Mouse (Mus musculus) lung, embryonic 16.5 days (tissue): ENCODE results near the gene Gm5737. TPM values are rescaled to one million over a fixed set of nuclear protein-coding genes. Genes with fewer than 3 reads are reported as not detected.
A peak's percentile ranks its signal among the peaks of the same experiment; 100 is the strongest.

Experiments
- ATAC-seq: fragments of 200-750 bp; cut with Nextera tagmentation; 2 replicates; pipeline ENCODE4 v1.8.0; 2017; ENCODE audit warnings: low read depth, mild to moderate bottlenecking, moderate library complexity
- H3K27ac ChIP-seq: fragments of 300-500 bp; sonication (generic); 2 replicates; pipeline ENCODE4 v1.5.1; 2014; ENCODE audit warnings: mild to moderate bottlenecking, control low read depth, low read length
- H3K27me3 ChIP-seq: fragments of 300-500 bp; sonication (generic); 2 replicates; pipeline ENCODE4 v1.6.1; 2014; ENCODE audit warnings: low read depth, low read length, mixed read lengths; ENCODE audit not compliant: control insufficient read depth, insufficient read depth
- H3K36me3 ChIP-seq: fragments of 300-500 bp; sonication (generic); 2 replicates; pipeline ENCODE4 v1.6.1; 2014; ENCODE audit warnings: low read length; ENCODE audit not compliant: control insufficient read depth, insufficient read depth
- H3K4me1 ChIP-seq: fragments of 300-500 bp; sonication (generic); replicated peaks from 2 replicates; pipeline ENCODE4 v1.6.1; 2014; ENCODE audit warnings: low read length, mixed read lengths; ENCODE audit not compliant: control insufficient read depth, insufficient read depth
- H3K4me2 ChIP-seq: fragments of 300-500 bp; sonication (generic); 2 replicates; pipeline ENCODE4 v1.6.1; 2014; ENCODE audit warnings: low read depth, low read length, control low read depth
- H3K4me3 ChIP-seq: fragments of 300-500 bp; sonication (generic); 2 replicates; pipeline ENCODE4 v1.5.1; 2014; ENCODE audit warnings: mild to moderate bottlenecking, low read length, control low read depth
- H3K9ac ChIP-seq: fragments of 300-500 bp; sonication (generic); 2 replicates; pipeline ENCODE4 v1.6.1; 2014; ENCODE audit warnings: low read length, control low read depth
- H3K9me3 ChIP-seq: fragments of 300-500 bp; sonication (generic); 2 replicates; pipeline ENCODE4 v1.6.1; 2016; ENCODE audit warnings: low read length; ENCODE audit not compliant: control insufficient read depth
- WGBS: fragments of 180-500 bp; shearing (Covaris S2); extraction: QIAGEN DNeasy Blood & Tissue Kit; methylation state at CpG from one replicate; pipeline ENCODE4 v1.1.7; 2014; 5-methylcytosine and 5-hydroxymethylcytosine counted together
- polyA plus RNA-seq: library from polyadenylated mRNA; unstranded; fragments of >200 nt; fragmentation: Nextera tagmentation; extraction: Ambion mirVana; gene quantifications from 2 replicates; pipeline ENCODE4 v1.2.1, GENCODE M21; 2015

Gm5737 gene
- polyA plus RNA-seq, 1 experiment from 2014 or later, result not detected

DNA sequence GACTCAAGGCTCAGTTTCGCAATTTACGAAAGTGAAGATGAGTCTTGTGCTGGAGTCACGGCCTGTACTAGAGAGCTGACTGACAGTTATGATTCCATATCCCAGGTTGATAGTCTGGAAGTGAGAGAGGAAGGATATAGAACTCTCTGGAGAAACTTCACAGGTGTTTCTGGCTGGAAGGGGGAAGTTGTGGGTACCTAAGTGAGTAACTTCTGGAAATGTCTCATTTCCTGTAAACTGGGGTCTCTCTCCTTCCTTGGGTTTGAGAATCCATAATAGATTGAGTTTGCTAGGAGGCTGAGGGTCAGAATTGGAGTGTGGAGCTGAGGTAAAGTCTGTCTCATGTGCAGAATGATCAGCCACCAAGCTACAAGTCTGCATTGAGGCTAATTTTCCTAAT is 38.0 kb downstream of the Gm5737 start:
- no peak overlapping the region for H3K27ac ChIP-seq
- H3K9me3 ChIP-seq, result no peaks in the 10 kb centered on the region
- peaks cover 12% of the 10 kb centered on the region for H3K4me1 ChIP-seq
- H3K4me3 ChIP-seq, result no peak overlapping the region
- H3K9ac ChIP-seq, result no peak overlapping the region
- no peaks in the 10 kb centered on the region for H3K27me3 ChIP-seq
- ATAC-seq, result no peak
- no peak overlapping the region for H3K4me2 ChIP-seq
- H3K36me3 ChIP-seq, result peaks cover 7% of the 10 kb centered on the region
- 88% methylated on average over 3 of the region's 3 CpGs for WGBS

DNA sequence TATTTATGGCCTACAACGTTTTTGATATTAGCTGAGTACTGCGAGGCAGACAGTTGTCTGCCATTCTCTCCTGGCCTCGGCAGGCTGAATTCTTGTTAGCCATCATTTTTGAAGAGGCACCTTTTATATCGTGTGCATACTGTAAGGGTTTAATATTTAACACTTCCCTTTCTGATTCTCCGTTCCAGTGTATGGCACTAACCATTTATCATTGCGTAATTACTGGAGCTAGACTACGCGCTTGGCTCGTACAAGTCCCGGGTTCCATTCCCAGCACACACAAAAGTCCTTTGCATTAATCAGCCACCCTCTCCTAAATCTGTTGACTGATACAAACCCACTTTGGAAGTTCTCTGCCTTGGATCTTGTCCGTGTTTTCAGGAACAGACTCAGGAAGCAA is 47.7 kb downstream of the Gm5737 start:
- WGBS, result 77% methylated on average over 11 of the region's 11 CpGs
- Histone ChIP-seq H3K36me3 (peaks cover 2% of the 10 kb centered on the region; the same call in 1 of the 2 replicates), H3K27ac (no peak overlapping the region), H3K4me2 (no peak overlapping the region), H3K9me3 (no peaks in the 10 kb centered on the region), H3K4me3 (no peak overlapping the region), H3K4me1 (peaks cover 20% of the 10 kb centered on the region), H3K27me3 (no peaks in the 10 kb centered on the region), H3K9ac (no peak overlapping the region)
- no peak for ATAC-seq

DNA sequence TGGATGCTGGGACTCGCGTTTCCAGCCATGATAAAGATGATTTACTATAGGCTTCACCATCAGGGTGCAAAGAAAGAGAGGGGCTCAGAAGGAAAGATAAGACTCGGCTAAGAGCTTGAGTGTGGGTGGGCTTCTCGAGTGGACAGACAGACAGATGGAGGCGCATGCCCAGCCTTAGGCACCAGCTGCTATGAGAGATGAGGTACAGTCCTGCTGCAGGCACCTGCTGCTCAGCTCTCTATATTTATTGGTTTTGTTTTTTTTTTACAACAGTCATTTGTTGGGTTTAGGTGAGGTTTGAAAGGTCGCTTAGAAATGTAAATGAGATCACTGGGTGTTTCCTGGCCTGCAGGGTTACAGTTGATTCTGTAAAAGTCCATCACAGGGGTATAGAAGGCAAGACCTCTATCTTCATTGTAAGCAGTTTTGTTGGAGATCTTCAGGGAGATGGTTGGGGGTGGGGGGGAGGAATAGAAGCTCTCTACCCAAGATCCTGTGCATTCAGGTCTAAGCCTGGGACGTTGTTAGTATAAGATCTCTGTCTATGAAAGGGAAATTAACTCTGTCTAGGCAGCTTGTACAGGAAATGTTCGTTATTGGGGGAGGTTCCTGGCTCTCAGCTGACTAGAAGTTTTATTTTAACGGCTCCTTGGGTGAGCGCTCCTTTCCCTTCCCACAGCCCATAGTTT is 48.8 kb downstream of the Gm5737 start:
- Histone ChIP-seq H3K9me3 (no peaks in the 10 kb centered on the region), H3K36me3 (peaks cover 2% of the 10 kb centered on the region; the same call in 1 of the 2 replicates), H3K4me1 (peaks cover 30% of the 10 kb centered on the region), H3K9ac (no peak overlapping the region), H3K4me2 (no peak overlapping the region), H3K27ac (no peak overlapping the region), H3K27me3 (no peaks in the 10 kb centered on the region), H3K4me3 (no peak overlapping the region)
- ATAC-seq, result no peak
- WGBS, result 40% methylated on average over 10 of the region's 10 CpGs

DNA sequence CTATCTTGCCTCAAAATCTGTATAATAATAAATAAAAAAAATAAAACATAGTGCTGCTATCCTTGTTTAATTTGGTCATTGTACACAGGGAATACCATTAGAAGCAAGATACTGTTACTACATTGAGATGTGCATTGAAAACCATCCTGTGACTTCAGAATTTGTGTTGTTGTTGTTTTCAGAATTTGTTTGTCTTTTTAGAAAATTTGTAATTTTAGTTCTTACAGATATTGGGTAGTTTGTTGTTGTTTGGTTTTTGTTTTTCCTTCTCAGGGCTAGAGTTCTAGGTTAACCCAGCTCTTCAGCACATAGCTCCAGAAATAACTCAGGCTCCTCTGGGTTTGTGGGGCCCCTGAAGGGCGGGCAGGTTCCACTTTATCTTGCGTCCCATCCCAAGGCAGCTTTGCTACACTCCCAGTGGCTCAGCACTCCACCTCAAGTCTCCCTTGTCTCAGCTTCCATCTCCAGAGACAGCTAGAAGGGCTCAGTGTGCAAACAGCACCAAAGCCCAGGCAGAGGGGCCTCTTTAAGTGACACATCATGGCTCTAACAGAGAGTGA is 49.4 kb downstream of the Gm5737 start:
- no peak overlapping the region for H3K4me2 ChIP-seq
- peaks cover 2% of the 10 kb centered on the region; the same call in 1 of the 2 replicates for H3K36me3 ChIP-seq
- peaks cover 33% of the 10 kb centered on the region for H3K4me1 ChIP-seq
- ATAC-seq, result no peak
- no peaks in the 10 kb centered on the region for H3K9me3 ChIP-seq
- no peak overlapping the region for H3K4me3 ChIP-seq
- H3K27me3 ChIP-seq, result no peaks in the 10 kb centered on the region
- WGBS, result 37% methylated on average over 2 of the region's 2 CpGs
- H3K27ac ChIP-seq, result no peak overlapping the region
- no peak overlapping the region for H3K9ac ChIP-seq

DNA sequence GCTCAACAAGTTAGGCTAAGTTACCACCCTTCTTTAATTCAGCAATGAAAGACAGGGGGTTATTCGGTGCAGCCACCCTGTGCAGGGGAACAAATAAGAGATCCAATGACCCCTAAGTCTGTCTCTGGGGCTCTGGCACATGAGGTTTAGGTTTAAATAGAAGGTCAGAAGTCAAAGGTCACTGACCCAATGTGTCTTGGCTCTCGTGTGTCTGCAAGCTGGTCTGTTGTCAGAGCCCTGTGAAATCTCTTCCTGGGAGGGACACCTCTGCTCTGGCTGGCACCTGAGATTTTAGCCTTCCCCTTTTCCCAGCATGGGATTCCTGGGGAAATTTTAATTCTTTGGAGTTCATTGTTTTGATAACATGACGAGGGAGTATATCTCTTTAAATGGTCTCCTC is 50.0 kb downstream of the Gm5737 start:
- ATAC-seq, result no peak
- WGBS, result 34% methylated on average over 3 of the region's 3 CpGs

DNA sequence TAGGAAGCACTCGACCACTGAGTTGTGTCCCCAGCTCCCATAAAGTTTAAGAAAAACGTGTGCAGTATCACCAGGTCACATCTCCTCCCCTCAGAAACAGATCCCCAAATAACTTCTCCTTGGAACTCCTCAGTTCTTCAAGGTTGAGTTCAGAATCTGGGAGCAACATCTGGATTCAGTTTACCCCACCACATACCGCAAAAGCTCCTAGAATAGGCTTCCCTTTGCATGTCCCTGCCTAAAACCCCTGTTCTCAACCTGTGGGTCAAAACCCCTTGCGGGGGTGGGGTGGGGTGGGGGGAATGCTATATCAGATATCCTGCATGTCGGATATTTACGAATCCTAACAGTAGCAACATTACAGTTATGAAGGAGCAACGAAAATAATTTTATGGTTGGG is 50.5 kb downstream of the Gm5737 start:
- Histone ChIP-seq H3K36me3 (peaks cover 2% of the 10 kb centered on the region; the same call in 1 of the 2 replicates), H3K9ac (no peak overlapping the region), H3K27me3 (no peaks in the 10 kb centered on the region), H3K4me1 (peaks cover 43% of the 10 kb centered on the region), H3K4me2 (no peak overlapping the region), H3K9me3 (no peaks in the 10 kb centered on the region), H3K27ac (no peak overlapping the region), H3K4me3 (no peak overlapping the region)
- WGBS, result 65% methylated on average over 7 of the region's 7 CpGs
- ATAC-seq, result no peak

More for the DNA sequence above, 50.0 kb downstream of the Gm5737 start:
- Histone ChIP-seq H3K9ac (no peak overlapping the region), H3K27me3 (no peaks in the 10 kb centered on the region), H3K4me3 (no peak overlapping the region), H3K36me3 (peaks cover 2% of the 10 kb centered on the region; the same call in 1 of the 2 replicates), H3K9me3 (no peaks in the 10 kb centered on the region), H3K4me1 (peaks cover 39% of the 10 kb centered on the region), H3K4me2 (no peak overlapping the region), H3K27ac (no peak overlapping the region)

DNA sequence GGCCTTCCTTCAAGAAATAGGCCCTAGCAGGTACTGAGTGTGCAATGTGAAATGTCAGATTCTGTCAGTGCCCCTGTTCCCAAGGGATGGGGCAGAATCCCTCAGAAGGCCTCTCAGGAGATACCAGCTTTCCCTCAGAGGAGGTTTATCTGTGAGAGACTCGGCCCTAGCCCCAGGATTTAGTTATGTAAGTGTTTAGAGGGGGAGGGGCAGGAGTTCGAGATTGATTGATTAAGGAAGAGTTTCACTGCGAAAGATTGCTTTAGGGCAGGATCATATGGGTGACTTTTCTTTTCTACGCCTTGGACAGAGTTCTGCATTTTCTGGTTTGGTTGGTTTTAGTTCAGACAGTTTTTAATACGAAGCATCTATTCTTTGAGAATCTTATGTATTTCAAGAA is 51.3 kb downstream of the Gm5737 start:
- peaks cover 51% of the 10 kb centered on the region for H3K4me1 ChIP-seq
- no peaks in the 10 kb centered on the region for H3K27me3 ChIP-seq
- H3K4me2 ChIP-seq, result no peak overlapping the region
- no peaks in the 10 kb centered on the region for H3K9me3 ChIP-seq
- no peak for ATAC-seq
- no peak overlapping the region for H3K9ac ChIP-seq
- H3K27ac ChIP-seq, result no peak overlapping the region
- H3K4me3 ChIP-seq, result no peak overlapping the region
- H3K36me3 ChIP-seq, result peaks cover 1% of the 10 kb centered on the region; the same call in 1 of the 2 replicates
- WGBS, result 48% methylated on average over 5 of the region's 5 CpGs

DNA sequence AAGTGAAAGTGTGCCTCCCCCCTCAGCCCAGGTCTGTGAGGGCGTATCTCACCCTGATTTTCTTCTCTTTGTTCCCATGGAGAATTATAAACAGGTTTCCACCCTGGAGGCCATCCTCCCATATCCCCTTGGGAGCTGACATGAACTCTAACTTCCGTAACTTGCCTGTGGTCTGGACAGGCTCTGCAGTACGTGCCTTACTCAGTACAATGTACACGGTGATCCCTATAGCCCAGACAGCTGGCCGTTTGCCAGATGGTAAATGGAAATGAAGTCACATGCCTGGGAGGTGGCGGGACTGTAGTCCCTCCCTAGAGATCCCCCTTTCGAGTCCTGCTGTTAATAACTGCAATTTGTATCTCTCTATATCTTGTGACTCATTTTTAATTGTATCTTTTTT is 52.9 kb downstream of the Gm5737 start:
- Histone ChIP-seq H3K27ac (peak overlapping the region; percentile 90), H3K27me3 (no peaks in the 10 kb centered on the region), H3K9ac (peak overlapping the region; percentile 40), H3K36me3 (no peaks in the 10 kb centered on the region), H3K4me1 (peaks cover 65% of the 10 kb centered on the region), H3K9me3 (no peaks in the 10 kb centered on the region), H3K4me2 (peak overlapping the region; percentile 41), H3K4me3 (no peak overlapping the region)
- 3% methylated on average over 7 of the region's 7 CpGs for WGBS
- ATAC-seq, result peak; percentile 94

DNA sequence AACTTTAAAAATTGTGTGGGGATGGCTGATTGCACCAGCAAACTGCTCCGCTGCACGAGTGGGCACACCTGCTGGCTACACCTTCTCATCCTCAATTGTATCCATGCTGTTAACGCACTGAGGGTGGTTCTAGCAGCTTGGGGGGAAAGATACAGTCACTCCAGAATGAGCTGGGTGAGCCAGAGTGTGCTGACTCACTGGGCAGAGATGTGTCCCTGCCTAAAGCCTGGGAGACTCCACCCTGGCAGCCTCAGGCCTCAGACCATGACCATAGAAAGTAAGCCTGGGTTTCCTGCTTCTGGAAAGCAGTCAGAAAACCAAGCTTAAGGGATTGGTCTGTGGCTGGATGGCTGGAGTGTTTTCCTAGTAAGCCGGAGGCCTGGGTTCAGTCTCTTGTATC is 53.7 kb downstream of the Gm5737 start:
- H3K9me3 ChIP-seq, result no peaks in the 10 kb centered on the region
- H3K36me3 ChIP-seq, result no peaks in the 10 kb centered on the region
- peak overlapping the region; percentile 29; the same call in 1 of the 2 replicates for H3K9ac ChIP-seq
- peaks cover 69% of the 10 kb centered on the region for H3K4me1 ChIP-seq
- H3K4me3 ChIP-seq, result no peak overlapping the region
- 54% methylated on average over 4 of the region's 4 CpGs for WGBS
- 0 out of 2 replicates have a peak, but pooled peaks have one; percentile 16 for ATAC-seq
- no peaks in the 10 kb centered on the region for H3K27me3 ChIP-seq
- H3K4me2 ChIP-seq, result no peak overlapping the region
- peak overlapping the region; percentile 90 for H3K27ac ChIP-seq
